Mouse (Mus musculus): ENCODE data around the gene Atp7b. TPM values are rescaled to one million over a fixed set of nuclear protein-coding genes. Genes with fewer than 3 reads are reported as not detected.

Atp7b gene
- 0.47 and 0.62 TPM in 2 replicates for total RNA-seq (2015)
- total RNA-seq (2017) = 0.29 and 0.69 TPM in 2 replicates

GRCm38 (mm10) chr8:22059821-22060445 lies at the start of gene Atp7b:
Gene Atp7b, minus strand, starts transcription at chr8:22060305.
- ATAC-seq (ENCODE audit: poor library complexity, severe bottlenecking) = peak; percentile 28

- ATAC-seq (ENCODE audit: poor library complexity, severe bottlenecking) = no peak
Observed at GRCm38 (mm10) chr8:22107020-22107419, 46.9 kb upstream of the Atp7b start.

GRCm38 (mm10) chr8:22091568-22091967 lies 31.5 kb upstream of the Atp7b start:
- no peak for ATAC-seq (ENCODE audit: poor library complexity, severe bottlenecking)

- ATAC-seq (ENCODE audit: poor library complexity, severe bottlenecking) = no peak
Observed at GRCm38 (mm10) chr8:22089226-22089625, 29.1 kb upstream of the Atp7b start.

GRCm38 (mm10) chr8:22079313-22080007 lies 19.4 kb upstream of the Atp7b start:
- ATAC-seq (ENCODE audit: poor library complexity, severe bottlenecking) = peak; percentile 94

GRCm38 (mm10) chr8:22061126-22061525 lies 1.0 kb upstream of the Atp7b start:
- no peak for ATAC-seq (ENCODE audit: poor library complexity, severe bottlenecking)

GRCm38 (mm10) chr8:22060446-22060889 lies 363 bp upstream of the Atp7b start, which contains the start of gene Alg11:
Gene Alg11, plus strand, starts transcription at chr8:22060721.
- ATAC-seq (ENCODE audit: poor library complexity, severe bottlenecking) = peak; percentile 99

- ATAC-seq (ENCODE audit: poor library complexity, severe bottlenecking) = no peak
Observed at GRCm38 (mm10) chr8:22059153-22059738, 859 bp downstream of the Atp7b start.

GRCm38 (mm10) chr8:22058368-22058767 lies 1.7 kb downstream of the Atp7b start:
- ATAC-seq (ENCODE audit: poor library complexity, severe bottlenecking) = no peak

GRCm38 (mm10) chr8:22056850-22057249 lies 3.3 kb downstream of the Atp7b start:
- no peak for ATAC-seq (ENCODE audit: poor library complexity, severe bottlenecking)

GRCm38 (mm10) chr8:22055492-22055877 lies 4.6 kb downstream of the Atp7b start:
- ATAC-seq (ENCODE audit: poor library complexity, severe bottlenecking) = no peak

- ATAC-seq (ENCODE audit: poor library complexity, severe bottlenecking) = no peak
Observed at GRCm38 (mm10) chr8:22054674-22055491, 5.2 kb downstream of the Atp7b start.

GRCm38 (mm10) chr8:22047699-22048464 lies 12.2 kb downstream of the Atp7b start:
- ATAC-seq (ENCODE audit: poor library complexity, severe bottlenecking) = peak; percentile 71

GRCm38 (mm10) chr8:22043706-22044105 lies 16.4 kb downstream of the Atp7b start:
- no peak for ATAC-seq (ENCODE audit: poor library complexity, severe bottlenecking)

- ATAC-seq (ENCODE audit: poor library complexity, severe bottlenecking) = no peak
Observed at GRCm38 (mm10) chr8:22042515-22042914, 17.6 kb downstream of the Atp7b start.

- no peak for ATAC-seq (ENCODE audit: poor library complexity, severe bottlenecking)
Observed at GRCm38 (mm10) chr8:22040153-22040509, 20.0 kb downstream of the Atp7b start.

GRCm38 (mm10) chr8:22039468-22040152 lies 20.5 kb downstream of the Atp7b start:
- no peak for ATAC-seq (ENCODE audit: poor library complexity, severe bottlenecking)

GRCm38 (mm10) chr8:22037022-22037421 lies 23.1 kb downstream of the Atp7b start:
- ATAC-seq (ENCODE audit: poor library complexity, severe bottlenecking) = no peak

- no peak for ATAC-seq (ENCODE audit: poor library complexity, severe bottlenecking)
Observed at GRCm38 (mm10) chr8:22036137-22036536, 24.0 kb downstream of the Atp7b start.

- no peak for ATAC-seq (ENCODE audit: poor library complexity, severe bottlenecking)
Observed at GRCm38 (mm10) chr8:22030990-22031389, 29.1 kb downstream of the Atp7b start.

Data from megakaryocyte, adult 5-6 weeks (primary cell).